14 mouse cellular contexts compared by ENCODE assay signal in genomic region chr14:21999588-21999987, GRCm38 (mm10). TPM values are rescaled to one million over a fixed set of nuclear protein-coding genes. Genes with fewer than 3 reads are reported as not detected.
"Had no signal": no experiment of that assay in that cellular context is flagged by ENCODE, and none has a peak within 500 bp of the region (broad histone marks: within the 10 kb centered on the region; RNA-seq: fewer than 3 reads in every experiment).

No protein-coding gene starts in this region.

- DNase-seq: kidney, adult 2 months; kidney, postnatal 14 days; right cerebral cortex, postnatal 4 days; spleen, adult 18-20 months had no signal

- ATAC-seq: intestine, embryonic 16.5 days; liver, embryonic 12.5 days had no signal

- H3K36me3 ChIP-seq: kidney, embryonic 15.5 days; limb, embryonic 10.5 days; liver, embryonic 12.5 days; midbrain, embryonic 12.5 days; neural tube, embryonic 15.5 days; stomach, embryonic 15.5 days had no signal

- H3K27me3 ChIP-seq: neural tube, embryonic 15.5 days; stomach, embryonic 15.5 days had no signal

- H3K4me3 ChIP-seq: kidney, embryonic 15.5 days; left cerebral cortex, adult 2 months; limb, embryonic 10.5 days; liver, embryonic 12.5 days; midbrain, embryonic 12.5 days; myocyte; neural tube, embryonic 15.5 days; stomach, embryonic 15.5 days had no signal

- H3K27ac ChIP-seq: kidney, embryonic 15.5 days; left cerebral cortex, adult 2 months; limb, embryonic 10.5 days; liver, embryonic 12.5 days; midbrain, embryonic 12.5 days; neural tube, embryonic 15.5 days; stomach, embryonic 15.5 days had no signal

- H3K9me3 ChIP-seq: kidney, embryonic 15.5 days; limb, embryonic 10.5 days; liver, embryonic 12.5 days; midbrain, embryonic 12.5 days; neural tube, embryonic 15.5 days; stomach, embryonic 15.5 days had no signal

- H3K9ac ChIP-seq: kidney, embryonic 15.5 days; liver, embryonic 12.5 days; midbrain, embryonic 12.5 days; neural tube, embryonic 15.5 days; stomach, embryonic 15.5 days had no signal

- H3K4me2 ChIP-seq: kidney, embryonic 15.5 days; liver, embryonic 12.5 days; midbrain, embryonic 12.5 days; neural tube, embryonic 15.5 days; stomach, embryonic 15.5 days had no signal

RNA-seq across cellular contexts. Expression of gene Lrmda, which starts 19.9 kb away (rescaled TPM):
- total RNA-seq: midbrain, postnatal 0 days had no signal
- polyA plus RNA-seq: midbrain, embryonic 12.5 days had no signal
